Mouse (Mus musculus): ENCODE results near the gene Hcn2. TPM values are rescaled to one million over a fixed set of nuclear protein-coding genes. Genes with fewer than 3 reads are reported as not detected.

Gene Hcn2
- polyA plus RNA-seq, 1 experiment from 2014 or later, result 0.21 TPM

- Histone ChIP-seq H3K9me3 (replicated peaks; ENCODE audit: control insufficient read depth, low read length) (no peaks in the 10 kb centered on the region), H3K4me1 (ENCODE audit: control insufficient read depth, insufficient read depth, low read length) (peaks cover 6% of the 10 kb centered on the region), H3K4me2 (ENCODE audit: low read depth, low read length) (no peak overlapping the region), H3K36me3 (replicated peaks; ENCODE audit: control insufficient read depth, insufficient read depth, low read depth, low read length) (peaks cover 21% of the 10 kb centered on the region), H3K27ac (replicated peaks; ENCODE audit: low read depth, low read length) (no peak overlapping the region), H3K27me3 (ENCODE audit: control insufficient read depth, insufficient read depth, low read length) (no peaks in the 10 kb centered on the region), H3K4me3 (ENCODE audit: low read depth, low read length) (no peak overlapping the region), H3K9ac (replicated peaks; ENCODE audit: low read length) (no peak overlapping the region)
- ATAC-seq (replicated peaks; ENCODE audit: insufficient number of reproducible peaks, low FRiP score, low TSS enrichment, low read depth), result no peak
- no peak for DNase-seq (ENCODE audit: low spot score)
- 94% methylated on average over 25 of the region's 25 CpGs for WGBS
These were observed 31.4 kb upstream of the Hcn2 start for GRCm38 (mm10) chr10:79684770-79685600.

- no peak overlapping the region for H3K9ac ChIP-seq (replicated peaks; ENCODE audit: low read length)
- no peak overlapping the region for H3K4me3 ChIP-seq (ENCODE audit: low read depth, low read length)
- peaks cover 6% of the 10 kb centered on the region for H3K4me1 ChIP-seq (ENCODE audit: control insufficient read depth, insufficient read depth, low read length)
- no peaks in the 10 kb centered on the region for H3K27me3 ChIP-seq (ENCODE audit: control insufficient read depth, insufficient read depth, low read length)
- no peak overlapping the region for H3K27ac ChIP-seq (replicated peaks; ENCODE audit: low read depth, low read length)
- no peak for ATAC-seq (replicated peaks; ENCODE audit: insufficient number of reproducible peaks, low FRiP score, low TSS enrichment, low read depth)
- H3K4me2 ChIP-seq (ENCODE audit: low read depth, low read length), result no peak overlapping the region
- 89% methylated on average over 2 of the region's 2 CpGs for WGBS
- H3K36me3 ChIP-seq (replicated peaks; ENCODE audit: control insufficient read depth, insufficient read depth, low read depth, low read length), result peaks cover 21% of the 10 kb centered on the region
- H3K9me3 ChIP-seq (replicated peaks; ENCODE audit: control insufficient read depth, low read length), result no peaks in the 10 kb centered on the region
- DNase-seq (ENCODE audit: low spot score), result no peak
These were observed 30.2 kb upstream of the Hcn2 start for GRCm38 (mm10) chr10:79686219-79686618.

- Histone ChIP-seq H3K36me3 (replicated peaks; ENCODE audit: control insufficient read depth, insufficient read depth, low read depth, low read length) (peaks cover 21% of the 10 kb centered on the region), H3K9me3 (replicated peaks; ENCODE audit: control insufficient read depth, low read length) (no peaks in the 10 kb centered on the region), H3K27ac (replicated peaks; ENCODE audit: low read depth, low read length) (no peak overlapping the region), H3K9ac (replicated peaks; ENCODE audit: low read length) (no peak overlapping the region), H3K27me3 (ENCODE audit: control insufficient read depth, insufficient read depth, low read length) (no peaks in the 10 kb centered on the region), H3K4me2 (ENCODE audit: low read depth, low read length) (no peak overlapping the region), H3K4me3 (ENCODE audit: low read depth, low read length) (no peak overlapping the region), H3K4me1 (ENCODE audit: control insufficient read depth, insufficient read depth, low read length) (peaks cover 6% of the 10 kb centered on the region)
- 88% methylated on average over 1 of the region's 1 CpGs for WGBS
- no peak for ATAC-seq (replicated peaks; ENCODE audit: insufficient number of reproducible peaks, low FRiP score, low TSS enrichment, low read depth)
- no peak for DNase-seq (ENCODE audit: low spot score)
These were observed 29.7 kb upstream of the Hcn2 start for GRCm38 (mm10) chr10:79686691-79687090.

GRCm38 (mm10) chr10:79687513-79687912 lies 28.9 kb upstream of the Hcn2 start:
- DNase-seq (ENCODE audit: low spot score) (no peak), ATAC-seq (replicated peaks; ENCODE audit: insufficient number of reproducible peaks, low FRiP score, low TSS enrichment, low read depth) (no peak)
- peaks cover 21% of the 10 kb centered on the region for H3K36me3 ChIP-seq (replicated peaks; ENCODE audit: control insufficient read depth, insufficient read depth, low read depth, low read length)
- no peak overlapping the region for H3K4me2 ChIP-seq (ENCODE audit: low read depth, low read length)
- no peak overlapping the region for H3K27ac ChIP-seq (replicated peaks; ENCODE audit: low read depth, low read length)
- no peaks in the 10 kb centered on the region for H3K27me3 ChIP-seq (ENCODE audit: control insufficient read depth, insufficient read depth, low read length)
- H3K9me3 ChIP-seq (replicated peaks; ENCODE audit: control insufficient read depth, low read length), result no peaks in the 10 kb centered on the region
- H3K4me3 ChIP-seq (ENCODE audit: low read depth, low read length), result no peak overlapping the region
- H3K4me1 ChIP-seq (ENCODE audit: control insufficient read depth, insufficient read depth, low read length), result peaks cover 6% of the 10 kb centered on the region
- no peak overlapping the region for H3K9ac ChIP-seq (replicated peaks; ENCODE audit: low read length)
- 96% methylated on average over 6 of the region's 6 CpGs for WGBS

- Histone ChIP-seq H3K9me3 (replicated peaks; ENCODE audit: control insufficient read depth, low read length) (no peaks in the 10 kb centered on the region), H3K36me3 (replicated peaks; ENCODE audit: control insufficient read depth, insufficient read depth, low read depth, low read length) (peaks cover 21% of the 10 kb centered on the region), H3K4me2 (ENCODE audit: low read depth, low read length) (no peak within 1 kb of the TSS), H3K27ac (replicated peaks; ENCODE audit: low read depth, low read length) (no peak within 1 kb of the TSS), H3K27me3 (ENCODE audit: control insufficient read depth, insufficient read depth, low read length) (no peaks in the 10 kb centered on the region), H3K4me3 (ENCODE audit: low read depth, low read length) (no peak within 1 kb of the TSS), H3K9ac (replicated peaks; ENCODE audit: low read length) (no peak within 1 kb of the TSS), H3K4me1 (ENCODE audit: control insufficient read depth, insufficient read depth, low read length) (peaks cover 2% of the 10 kb centered on the region; the same call in 1 of the 2 replicates)
- DNase-seq (ENCODE audit: low spot score) (no peak), ATAC-seq (replicated peaks; ENCODE audit: insufficient number of reproducible peaks, low FRiP score, low TSS enrichment, low read depth) (no peak)
- WGBS, result 89% methylated on average over 4 of the region's 4 CpGs
These were observed 27.7 kb upstream of the Hcn2 start, which contains the start of gene Gzmm for GRCm38 (mm10) chr10:79688720-79689119. TSS of gene Gzmm (plus strand) at chr10:79689020.

- WGBS, result 96% methylated on average over 3 of the region's 3 CpGs
- H3K9ac ChIP-seq (replicated peaks; ENCODE audit: low read length), result no peak overlapping the region
- ATAC-seq (replicated peaks; ENCODE audit: insufficient number of reproducible peaks, low FRiP score, low TSS enrichment, low read depth) (no peak), DNase-seq (ENCODE audit: low spot score) (no peak)
- no peak overlapping the region for H3K4me2 ChIP-seq (ENCODE audit: low read depth, low read length)
- H3K27me3 ChIP-seq (ENCODE audit: control insufficient read depth, insufficient read depth, low read length), result no peaks in the 10 kb centered on the region
- H3K36me3 ChIP-seq (replicated peaks; ENCODE audit: control insufficient read depth, insufficient read depth, low read depth, low read length), result peaks cover 21% of the 10 kb centered on the region
- no peak overlapping the region for H3K4me3 ChIP-seq (ENCODE audit: low read depth, low read length)
- H3K4me1 ChIP-seq (ENCODE audit: control insufficient read depth, insufficient read depth, low read length), result no peaks in the 10 kb centered on the region
- H3K27ac ChIP-seq (replicated peaks; ENCODE audit: low read depth, low read length), result no peak overlapping the region
- no peaks in the 10 kb centered on the region for H3K9me3 ChIP-seq (replicated peaks; ENCODE audit: control insufficient read depth, low read length)
These were observed 27.3 kb upstream of the Hcn2 start for GRCm38 (mm10) chr10:79689178-79689577.

- peaks cover 10% of the 10 kb centered on the region for H3K36me3 ChIP-seq (replicated peaks; ENCODE audit: control insufficient read depth, insufficient read depth, low read depth, low read length)
- WGBS, result 95% methylated on average over 2 of the region's 2 CpGs
- H3K9ac ChIP-seq (replicated peaks; ENCODE audit: low read length), result no peak overlapping the region
These were observed 24.4 kb upstream of the Hcn2 start for GRCm38 (mm10) chr10:79691986-79692548.

More at GRCm38 (mm10) chr10:79691986-79692548, 24.4 kb upstream of the Hcn2 start:
- H3K27me3 ChIP-seq (ENCODE audit: control insufficient read depth, insufficient read depth, low read length), result no peaks in the 10 kb centered on the region
- DNase-seq (ENCODE audit: low spot score) (no peak), ATAC-seq (replicated peaks; ENCODE audit: insufficient number of reproducible peaks, low FRiP score, low TSS enrichment, low read depth) (no peak)
- H3K4me2 ChIP-seq (ENCODE audit: low read depth, low read length), result no peak overlapping the region
- no peak overlapping the region for H3K27ac ChIP-seq (replicated peaks; ENCODE audit: low read depth, low read length)
- H3K9me3 ChIP-seq (replicated peaks; ENCODE audit: control insufficient read depth, low read length), result no peaks in the 10 kb centered on the region
- peaks cover 3% of the 10 kb centered on the region; the same call in 1 of the 2 replicates for H3K4me1 ChIP-seq (ENCODE audit: control insufficient read depth, insufficient read depth, low read length)
- no peak overlapping the region for H3K4me3 ChIP-seq (ENCODE audit: low read depth, low read length)
